Mouse (Mus musculus) intestine, embryonic 14.5 days (tissue): ENCODE measurements around the gene Ager. TPM values are rescaled to one million over a fixed set of nuclear protein-coding genes. Genes with fewer than 3 reads are reported as not detected.

ENCODE experiments used
- ATAC-seq: fragments of 200-750 bp; cut with Nextera tagmentation; replicated peaks from 2 replicates; pipeline ENCODE4 v1.8.0; 2017; ENCODE audit warnings: low read depth, moderate number of reproducible peaks, moderate TSS enrichment, moderate library complexity; ENCODE audit not compliant: low FRiP score, low TSS enrichment
- DNase-seq: peaks from one replicate; pipeline ENCODE4 v3.0.0-alpha.2; 2018; ENCODE audit warnings: low spot score
- H3K27ac ChIP-seq: fragments of 300-500 bp; sonication (generic); 2 replicates; pipeline ENCODE4 v1.5.1; 2014; ENCODE audit warnings: low read depth, mild to moderate bottlenecking, control low read depth
- H3K27me3 ChIP-seq: fragments of 300-500 bp; sonication (generic); replicated peaks from 2 replicates; pipeline ENCODE4 v1.6.1; 2014; ENCODE audit warnings: low read length, control low read depth; ENCODE audit not compliant: control insufficient read depth, insufficient read depth
- H3K36me3 ChIP-seq: fragments of 300-500 bp; sonication (generic); 2 replicates; pipeline ENCODE4 v1.6.1; 2014; ENCODE audit warnings: low read length, control low read depth; ENCODE audit not compliant: control insufficient read depth, insufficient read depth
- H3K4me1 ChIP-seq: fragments of 300-500 bp; sonication (generic); replicated peaks from 2 replicates; pipeline ENCODE4 v1.6.1; 2014; ENCODE audit warnings: low read length, control low read depth, mixed read lengths; ENCODE audit not compliant: control insufficient read depth, insufficient read depth
- H3K4me2 ChIP-seq: fragments of 300-500 bp; sonication (generic); 2 replicates; pipeline ENCODE4 v1.6.1; 2014; ENCODE audit warnings: low read length
- H3K4me3 ChIP-seq: fragments of 300-500 bp; sonication (generic); 2 replicates; pipeline ENCODE4 v1.5.1; 2014; ENCODE audit warnings: low read depth, low read length, control low read depth, mixed read lengths
- H3K9ac ChIP-seq: fragments of 300-500 bp; sonication (generic); 2 replicates; pipeline ENCODE4 v1.6.1; 2014; ENCODE audit warnings: mild to moderate bottlenecking, low read length
- H3K9me3 ChIP-seq: fragments of 300-500 bp; sonication (generic); 2 replicates; pipeline ENCODE4 v1.6.1; 2016; ENCODE audit warnings: low read length, control low read depth; ENCODE audit not compliant: control insufficient read depth
- WGBS: fragments of 180-500 bp; shearing (Covaris S2); extraction: QIAGEN DNeasy Blood & Tissue Kit; methylation state at CpG from one replicate; pipeline ENCODE4 v1.1.7; 2014; 5-methylcytosine and 5-hydroxymethylcytosine counted together
- polyA plus RNA-seq: library from polyadenylated mRNA; unstranded; fragments of >200 nt; fragmentation: Nextera tagmentation; extraction: Ambion mirVana; gene quantifications from 2 replicates; pipeline ENCODE4 v1.2.1, GENCODE M21; 2014

The Ager gene
- polyA plus RNA-seq, 1 experiment from 2014 or later: 2.3 TPM

DNA sequence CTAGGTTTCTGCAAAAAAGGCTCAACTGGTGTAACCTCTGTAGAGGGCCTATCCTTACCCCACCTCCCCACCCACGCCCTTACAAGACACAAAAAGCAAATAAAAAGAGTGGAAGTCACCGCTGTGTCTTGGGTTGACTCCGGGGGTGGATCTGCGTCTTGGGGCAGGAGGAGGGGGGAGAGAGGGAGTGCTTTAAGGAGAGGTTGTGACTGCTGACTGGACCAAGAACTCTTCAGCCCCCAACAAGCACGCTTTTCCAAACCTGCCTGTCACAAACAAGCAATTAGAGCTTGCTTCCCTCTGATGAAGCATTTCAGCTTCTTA lies 30.9 kb downstream of the Ager start:
- ATAC-seq (no peak), DNase-seq (no peak)
- Histone ChIP-seq H3K36me3 (peaks cover 8% of the 10 kb centered on the region; the same call in 1 of the 2 replicates), H3K27me3 (peaks cover 36% of the 10 kb centered on the region), H3K9ac (peak overlapping the region; percentile 70), H3K4me1 (peaks cover 45% of the 10 kb centered on the region), H3K9me3 (no peaks in the 10 kb centered on the region), H3K4me3 (peak overlapping the region; percentile 71), H3K27ac (peak overlapping the region; percentile 95), H3K4me2 (peak overlapping the region; percentile 76)
- WGBS: 26% methylated on average over 5 of the region's 5 CpGs

DNA sequence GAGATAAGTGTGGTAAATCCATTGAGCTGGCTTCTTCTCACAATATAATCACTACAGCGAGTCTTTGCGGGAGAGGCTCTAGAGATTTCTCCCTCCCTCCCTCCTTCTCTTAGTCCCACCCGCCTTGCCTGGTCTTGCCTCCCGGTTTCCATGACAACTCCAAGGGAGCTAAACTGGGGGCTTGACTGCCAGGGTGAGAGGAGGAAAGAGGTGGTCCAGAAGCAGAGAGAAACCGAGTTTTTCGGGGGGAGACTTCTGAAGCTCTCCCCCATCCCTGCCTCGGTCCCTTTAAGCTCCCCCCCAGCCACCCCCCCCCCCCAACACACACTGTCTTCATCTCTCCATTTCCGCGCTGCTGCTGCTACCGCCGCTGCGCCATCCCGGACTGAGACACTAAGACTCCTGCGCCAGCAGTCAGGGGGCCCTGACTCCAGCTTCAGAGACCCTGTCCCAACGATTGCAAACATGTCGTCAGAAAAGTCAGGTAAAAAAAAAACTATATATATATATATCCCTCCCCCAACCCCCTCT lies 31.6 kb downstream of the Ager start, which contains the start of gene Prrt1:
Gene Prrt1 (plus strand): TSS at position 313 of the 531 bp plus-strand sequence.
- Histone ChIP-seq H3K4me1 (peaks cover 45% of the 10 kb centered on the region), H3K4me3 (peak within 1 kb of the TSS; percentile 71), H3K27ac (peak within 1 kb of the TSS; percentile 95), H3K9me3 (no peaks in the 10 kb centered on the region), H3K36me3 (0 out of 2 replicates have a peak, but pooled peaks cover 8% of the 10 kb centered on the region), H3K9ac (peak within 1 kb of the TSS; percentile 70), H3K4me2 (peak within 1 kb of the TSS; percentile 76), H3K27me3 (peaks cover 36% of the 10 kb centered on the region)
- 4% methylated on average over 16 of the region's 16 CpGs for WGBS
- ATAC-seq: no peak
- no peak for DNase-seq

DNA sequence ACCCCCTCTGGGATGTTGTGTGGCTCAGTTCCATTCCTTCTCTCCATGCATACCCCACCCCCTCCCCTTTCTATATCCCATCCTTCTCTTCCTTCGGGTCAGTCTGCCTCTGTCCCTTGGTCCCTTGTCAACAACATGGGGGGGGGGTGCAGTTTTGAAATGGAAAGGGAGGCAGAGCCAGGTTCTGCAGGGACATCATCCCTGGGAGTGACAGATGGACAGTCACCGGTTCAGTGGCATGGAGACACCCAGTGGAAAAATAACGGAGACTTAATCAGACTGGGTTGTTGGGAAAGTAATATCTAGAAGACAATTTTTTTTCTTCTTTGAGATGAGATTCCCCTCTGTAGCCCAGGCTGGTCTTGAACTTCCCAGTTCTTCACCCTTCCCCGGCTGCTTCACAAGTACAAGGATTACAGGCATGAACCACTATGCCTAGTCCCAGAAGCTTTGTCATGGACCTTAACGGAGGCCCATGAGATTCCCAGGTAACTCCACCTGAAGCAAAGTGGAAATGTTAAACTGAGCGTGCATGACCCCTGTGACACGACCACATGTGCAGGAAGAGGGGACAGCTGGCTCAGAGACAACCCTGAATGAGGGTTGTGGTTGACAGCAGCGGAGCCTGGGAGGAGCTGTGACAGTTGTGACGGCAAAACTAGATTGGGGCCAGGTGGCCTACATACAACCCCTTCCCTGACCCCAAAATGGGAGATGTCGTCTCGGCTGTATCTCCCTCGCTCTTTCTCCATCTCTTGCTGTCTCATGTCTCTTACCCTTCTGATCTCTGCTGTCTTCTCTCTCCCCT lies 32.3 kb downstream of the Ager start:
- ATAC-seq: no peak
- 0 out of 2 replicates have a peak, but pooled peaks cover 6% of the 10 kb centered on the region for H3K36me3 ChIP-seq
- H3K4me1 ChIP-seq: peaks cover 45% of the 10 kb centered on the region
- DNase-seq: no peak
- peaks cover 36% of the 10 kb centered on the region for H3K27me3 ChIP-seq
- H3K27ac ChIP-seq: no peak overlapping the region
- no peak overlapping the region for H3K9ac ChIP-seq
- H3K9me3 ChIP-seq: no peaks in the 10 kb centered on the region
- peak overlapping the region; percentile 76 for H3K4me2 ChIP-seq
- peak overlapping the region; percentile 71 for H3K4me3 ChIP-seq
- 24% methylated on average over 12 of the region's 12 CpGs for WGBS

DNA sequence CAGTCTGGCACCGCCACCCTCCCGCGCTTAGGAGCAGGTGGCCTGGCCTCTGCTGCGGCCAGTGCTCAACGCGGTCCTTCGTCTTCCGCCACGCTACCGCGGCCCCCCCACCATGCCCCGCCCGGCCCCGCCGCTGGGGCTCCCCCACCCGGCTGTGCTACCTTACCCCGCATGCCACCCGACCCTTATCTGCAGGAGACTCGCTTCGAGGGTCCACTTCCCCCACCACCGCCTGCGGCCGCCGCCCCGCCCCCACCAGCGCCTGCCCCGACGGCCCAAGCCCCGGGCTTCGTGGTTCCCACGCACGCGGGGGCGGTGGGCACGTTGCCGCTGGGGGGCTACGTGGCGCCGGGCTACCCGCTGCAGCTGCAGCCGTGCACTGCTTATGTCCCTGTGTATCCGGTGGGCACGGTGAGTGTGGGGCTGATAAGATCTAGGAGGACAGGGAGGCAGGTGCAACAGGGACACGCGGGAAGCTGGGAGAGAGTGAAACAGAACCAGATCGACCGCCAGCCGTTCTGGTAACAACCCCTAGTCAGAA lies 33.2 kb downstream of the Ager start:
- peaks cover 45% of the 10 kb centered on the region for H3K4me1 ChIP-seq
- WGBS: 2% methylated on average over 43 of the region's 48 CpGs
- H3K4me2 ChIP-seq: peak overlapping the region; percentile 41
- no peak overlapping the region for H3K9ac ChIP-seq
- H3K27me3 ChIP-seq: peaks cover 36% of the 10 kb centered on the region
- DNase-seq (no peak), ATAC-seq (no peak)
- no peak overlapping the region for H3K27ac ChIP-seq
- no peaks in the 10 kb centered on the region for H3K9me3 ChIP-seq
- no peaks in the 10 kb centered on the region for H3K36me3 ChIP-seq
- H3K4me3 ChIP-seq: peak overlapping the region; percentile 25

DNA sequence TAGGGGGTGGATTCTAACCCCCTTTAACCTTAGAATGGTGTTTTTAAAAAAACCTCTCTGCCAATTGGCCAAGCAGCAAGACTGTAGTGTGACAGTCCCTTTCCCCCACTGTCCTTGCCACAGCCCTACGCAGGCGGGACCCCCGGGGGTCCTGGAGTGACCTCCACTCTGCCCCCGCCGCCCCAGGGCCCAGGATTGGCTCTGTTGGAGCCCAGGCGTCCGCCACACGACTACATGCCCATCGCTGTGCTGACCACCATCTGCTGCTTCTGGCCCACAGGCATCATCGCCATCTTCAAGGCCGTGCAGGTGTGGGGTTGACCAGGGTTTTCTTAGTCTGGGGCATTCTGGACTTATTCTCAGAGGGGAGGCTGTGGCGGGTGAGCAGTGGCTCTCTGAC lies 34.0 kb downstream of the Ager start:
- Histone ChIP-seq H3K4me3 (peak overlapping the region; percentile 35), H3K9me3 (no peaks in the 10 kb centered on the region), H3K4me2 (peak overlapping the region; percentile 74), H3K9ac (0 out of 2 replicates have a peak overlapping the region, but pooled peaks have one; percentile 13), H3K4me1 (peaks cover 39% of the 10 kb centered on the region), H3K27me3 (peaks cover 36% of the 10 kb centered on the region), H3K27ac (no peak overlapping the region), H3K36me3 (no peaks in the 10 kb centered on the region)
- WGBS: 13% methylated on average over 12 of the region's 12 CpGs
- DNase-seq: no peak
- no peak for ATAC-seq

DNA sequence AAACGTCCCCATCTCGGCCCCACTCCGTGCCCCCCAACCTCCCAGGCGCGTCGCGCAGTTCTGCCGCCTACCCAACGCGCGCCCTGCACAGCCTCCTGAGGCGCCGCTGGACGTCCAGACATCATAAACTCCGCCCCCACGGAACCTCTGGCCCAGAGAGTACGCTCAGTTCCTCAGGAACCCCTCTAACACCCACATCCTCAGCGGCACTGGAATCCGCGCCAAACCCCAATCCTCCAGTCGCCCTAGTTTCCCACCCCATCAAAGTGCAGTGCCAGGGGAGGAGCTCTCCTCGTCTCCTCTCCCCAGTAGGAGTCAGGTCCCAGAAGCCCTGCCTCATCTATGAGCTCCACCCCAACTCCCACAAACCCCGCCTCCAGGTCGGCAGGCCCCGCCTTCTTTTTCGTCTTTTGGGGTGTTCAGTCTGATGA lies 34.6 kb downstream of the Ager start:
- peak; percentile 84 for DNase-seq

DNA sequence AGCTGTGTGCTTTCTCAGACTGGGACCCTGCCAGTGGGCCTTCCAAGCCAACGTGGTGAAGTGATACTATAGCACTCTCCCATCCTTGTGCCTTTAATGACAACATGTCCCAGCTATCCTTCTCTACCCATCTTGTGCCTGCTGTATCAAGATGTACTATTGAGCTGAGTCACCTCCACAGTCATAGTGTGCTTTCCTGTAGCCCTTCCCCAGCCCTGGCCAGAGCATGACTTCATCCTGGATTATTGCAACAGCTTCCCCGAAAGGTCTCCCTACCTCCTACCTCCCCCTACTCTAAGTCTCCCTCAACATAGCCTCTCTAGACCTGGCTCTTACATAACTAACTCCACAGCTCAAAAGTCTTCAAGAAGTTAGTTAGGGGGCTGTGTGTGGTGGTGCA lies 38.0 kb downstream of the Ager start:
- no peak for ATAC-seq
- Histone ChIP-seq H3K4me3 (no peak overlapping the region), H3K27me3 (peaks cover 21% of the 10 kb centered on the region), H3K4me1 (peaks cover 17% of the 10 kb centered on the region), H3K9me3 (no peaks in the 10 kb centered on the region), H3K9ac (no peak overlapping the region), H3K27ac (no peak overlapping the region), H3K4me2 (no peak overlapping the region), H3K36me3 (no peaks in the 10 kb centered on the region)
- no peak for DNase-seq
- WGBS: 69% methylated on average over 2 of the region's 2 CpGs

More for the DNA sequence above, 34.6 kb downstream of the Ager start:
- 1% methylated on average over 26 of the region's 26 CpGs for WGBS
- peak overlapping the region; percentile 74 for H3K4me2 ChIP-seq
- H3K27me3 ChIP-seq: peaks cover 36% of the 10 kb centered on the region
- 0 out of 2 replicates have a peak, but pooled peaks have one; percentile 24 for ATAC-seq
- no peak overlapping the region for H3K27ac ChIP-seq
- peaks cover 39% of the 10 kb centered on the region for H3K4me1 ChIP-seq
- H3K9ac ChIP-seq: 0 out of 2 replicates have a peak overlapping the region, but pooled peaks have one; percentile 13
- no peaks in the 10 kb centered on the region for H3K9me3 ChIP-seq
- peak overlapping the region; percentile 35 for H3K4me3 ChIP-seq
- H3K36me3 ChIP-seq: no peaks in the 10 kb centered on the region

DNA sequence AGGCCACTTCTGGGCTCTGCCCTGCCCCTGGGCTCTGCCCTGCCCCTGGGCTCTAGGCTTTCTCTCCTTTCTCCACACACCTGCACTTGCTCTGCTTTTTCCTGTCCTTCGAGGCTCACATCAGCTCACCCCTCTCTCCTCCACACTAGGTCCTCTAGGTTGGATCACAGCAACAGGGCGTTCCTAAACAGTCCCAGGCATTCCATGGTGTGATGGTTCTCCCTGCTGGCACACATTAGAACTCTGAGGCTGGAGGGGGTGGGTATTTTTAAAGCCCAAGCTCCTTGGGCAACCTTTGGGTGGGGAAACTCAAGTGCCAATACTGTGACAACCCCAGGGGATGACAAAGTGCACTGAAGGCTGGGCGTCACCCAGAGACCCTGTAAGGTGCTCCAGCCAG lies 39.8 kb downstream of the Ager start:
- no peaks in the 10 kb centered on the region for H3K36me3 ChIP-seq
- no peak overlapping the region for H3K4me3 ChIP-seq
- H3K4me1 ChIP-seq: no peaks in the 10 kb centered on the region
- no peaks in the 10 kb centered on the region for H3K9me3 ChIP-seq
- H3K4me2 ChIP-seq: no peak overlapping the region
- ATAC-seq (no peak), DNase-seq (no peak)
- H3K27ac ChIP-seq: no peak overlapping the region
- WGBS: 63% methylated on average over 3 of the region's 3 CpGs
- peaks cover 4% of the 10 kb centered on the region; the same call in 1 of the 2 replicates for H3K27me3 ChIP-seq
- H3K9ac ChIP-seq: no peak overlapping the region
